Mouse (Mus musculus) testis, adult 2 months (tissue): ENCODE results near the gene Gadl1.

Source experiments
- CTCF ChIP-seq: fragments of 200-500 bp; IDR thresholded peaks from 2 replicates; pipeline ENCODE4 v1.5.1; 2012; ENCODE audit warnings: low read depth, mild to moderate bottlenecking, inconsistent platforms, low read length, moderate library complexity; ENCODE audit not compliant: control insufficient read depth, insufficient read depth, insufficient replicate concordance
- POLR2A ChIP-seq: fragments of 200-500 bp; IDR thresholded peaks from 2 replicates; pipeline ENCODE4 v1.6.1; 2012; ENCODE audit warnings: low read depth, mild to moderate bottlenecking, inconsistent platforms, low read length, moderate library complexity; ENCODE audit not compliant: control insufficient read depth

DNA sequence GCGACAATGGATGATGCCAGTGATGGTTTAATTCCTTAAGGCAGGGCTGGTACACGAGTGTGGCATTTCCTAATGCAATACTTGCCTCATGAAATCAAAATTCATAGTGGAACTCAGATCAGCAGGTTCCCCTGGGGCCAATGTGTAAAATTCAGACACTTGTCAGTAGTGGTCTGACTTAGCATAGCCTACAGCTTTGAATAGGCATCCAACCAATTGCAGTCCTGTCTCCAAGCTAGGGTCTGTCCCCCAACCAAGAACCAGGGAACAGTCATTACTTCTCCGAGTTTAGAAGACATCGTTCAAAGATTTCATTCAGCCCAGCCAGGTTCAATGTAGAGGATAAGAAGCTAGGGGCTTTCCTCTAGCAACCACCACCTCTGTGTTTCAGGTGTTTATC, 172.5 kb downstream of the Gadl1 start:
- TF ChIP-seq CTCF (no peak), POLR2A (no peak)
